Mouse (Mus musculus): ENCODE results near the gene Ntn5.

DNA sequence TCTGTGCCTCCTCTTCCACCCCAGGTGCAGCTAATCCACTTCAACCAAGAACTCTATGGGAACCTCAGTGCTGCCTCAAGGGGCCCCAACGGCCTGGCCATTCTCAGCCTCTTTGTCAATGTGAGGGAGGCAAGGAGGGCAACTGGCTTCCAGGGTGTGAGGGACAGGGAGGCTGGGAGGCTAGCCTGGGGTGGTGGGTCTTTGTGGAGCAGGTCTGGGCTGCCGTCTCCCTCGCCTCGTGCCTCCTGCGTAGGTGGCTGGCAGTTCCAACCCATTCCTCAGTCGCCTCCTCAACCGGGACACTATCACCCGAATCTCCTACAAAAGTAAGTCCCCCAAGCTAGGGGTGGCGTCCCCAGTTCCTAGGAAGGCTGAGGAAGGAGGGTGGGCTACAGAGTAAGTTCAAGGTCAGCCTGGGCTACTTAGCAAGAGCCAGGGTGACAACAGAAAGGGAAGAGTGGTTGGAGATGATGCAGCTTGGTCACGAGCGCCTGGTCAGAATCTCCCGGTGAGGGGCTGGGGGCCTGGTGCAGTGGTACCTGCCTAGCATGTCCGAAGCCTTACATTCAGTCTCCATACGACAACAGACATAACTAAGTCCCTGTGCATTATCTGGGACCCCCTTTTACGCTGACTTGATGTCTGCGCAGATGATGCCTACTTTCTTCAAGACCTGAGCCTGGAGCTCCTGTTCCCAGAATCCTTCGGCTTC is 19.1 kb downstream of the Ntn5 start:
- TF ChIP-seq POLR2A (IDR thresholded peaks at IDR 0.05; ENCODE audit: low read depth, low read length), result no peak
- TF ChIP-seq CTCF (IDR thresholded peaks at IDR 0.05; ENCODE audit: extremely low read depth, insufficient read length, insufficient replicate concordance, low read depth, low read length), result no peak

All from small intestine, adult 2 months (tissue).